Mouse (Mus musculus) liver, postnatal 0 days (tissue): ENCODE measurements at regions not wholly inside any gene's neighbourhood (a gene's known extent, or its start where the extent isn't known, plus 50 kb on each side); places are given as distances from the start of the nearest gene placed in this dataset.

ENCODE experiments used
- CTCF ChIP-seq: sonication (generic); IDR thresholded peaks from 2 replicates; pipeline ENCODE4 v1.5.1; 2016; ENCODE audit warnings: antibody characterized with exemption, low read depth
- EP300 ChIP-seq: IDR thresholded peaks from 2 replicates; pipeline ENCODE4 v1.6.1; 2016; ENCODE audit warnings: antibody characterized with exemption, low read depth, mild to moderate bottlenecking

- TF ChIP-seq CTCF (no peak), EP300 (no peak)
Measured at GRCm38 (mm10) chr7:70565034-70565433, 198.5 kb upstream of the Nr2f2 start.
